Mouse (Mus musculus) forebrain, postnatal 0 days (tissue): ENCODE data around the gene Efna2. TPM values are rescaled to one million over a fixed set of nuclear protein-coding genes. Genes with fewer than 3 reads are reported as not detected.
A peak's percentile ranks its signal among the peaks of the same experiment; 100 is the strongest.

Experiments used
- ATAC-seq: fragments of 200-750 bp; cut with Nextera tagmentation; 2 replicates; pipeline ENCODE4 v1.8.0; 2017; ENCODE audit warnings: mild to moderate bottlenecking, moderate library complexity
- DNase-seq: peaks from one replicate; pipeline ENCODE4 v3.0.0-alpha.2; 2015
- H3K27ac ChIP-seq: fragments of 300-500 bp; sonication (generic); 2 replicates; pipeline ENCODE4 v1.5.1; 2014; ENCODE audit warnings: low read depth, mild to moderate bottlenecking, antibody characterized with exemption, low read length, moderate library complexity, mixed read lengths
- H3K27me3 ChIP-seq: fragments of 300-500 bp; sonication (generic); 2 replicates; pipeline ENCODE4 v1.6.1; 2014; ENCODE audit warnings: mild to moderate bottlenecking, low read length, mixed read lengths; ENCODE audit not compliant: insufficient read depth
- H3K36me3 ChIP-seq: fragments of 300-500 bp; sonication (generic); 2 replicates; pipeline ENCODE4 v1.6.1; 2014; ENCODE audit warnings: mild to moderate bottlenecking, moderate library complexity; ENCODE audit not compliant: insufficient read depth
- H3K4me1 ChIP-seq: fragments of 300-500 bp; sonication (generic); 2 replicates; pipeline ENCODE4 v1.6.1; 2014; ENCODE audit warnings: antibody characterized with exemption; ENCODE audit not compliant: insufficient read depth
- H3K4me2 ChIP-seq: fragments of 300-500 bp; sonication (generic); 2 replicates; pipeline ENCODE4 v1.6.1; 2014; ENCODE audit warnings: low read depth, mild to moderate bottlenecking, moderate library complexity
- H3K4me3 ChIP-seq: fragments of 300-500 bp; sonication (generic); 2 replicates; pipeline ENCODE4 v1.5.1; 2014; ENCODE audit warnings: low read depth, low read length, mixed read lengths
- H3K9ac ChIP-seq: fragments of 300-500 bp; sonication (generic); 2 replicates; pipeline ENCODE4 v1.6.1; 2014; ENCODE audit warnings: mild to moderate bottlenecking
- H3K9me3 ChIP-seq: fragments of 300-500 bp; sonication (generic); 2 replicates; pipeline ENCODE4 v1.6.1; 2016; ENCODE audit warnings: low read length
- CTCF ChIP-seq: sonication (generic); IDR thresholded peaks from 2 replicates; pipeline ENCODE4 v1.5.1; 2016; ENCODE audit warnings: antibody characterized with exemption, control low read depth, low read depth
- WGBS: fragments of 180-500 bp; shearing (Covaris S2); extraction: QIAGEN DNeasy Blood & Tissue Kit; methylation state at CpG from one replicate; pipeline ENCODE4 v1.1.7; 2014; 5-methylcytosine and 5-hydroxymethylcytosine counted together
- polyA plus RNA-seq: library from polyadenylated mRNA; unstranded; fragments of >200 nt; fragmentation: Nextera tagmentation; extraction: Ambion mirVana; gene quantifications from 2 replicates; pipeline ENCODE4 v1.2.1, GENCODE M21; 2015
- total RNA-seq: library from RNA; depleted of rRNA; stranded (reverse); fragments of >200 nt; gene quantifications from 2 replicates; pipeline ENCODE4 v1.2.3, GENCODE M21; 2014

Gene Efna2
- total and polyA plus RNA-seq, 2 experiments from 2014 or later: 29.0 to 31.3 TPM

DNA sequence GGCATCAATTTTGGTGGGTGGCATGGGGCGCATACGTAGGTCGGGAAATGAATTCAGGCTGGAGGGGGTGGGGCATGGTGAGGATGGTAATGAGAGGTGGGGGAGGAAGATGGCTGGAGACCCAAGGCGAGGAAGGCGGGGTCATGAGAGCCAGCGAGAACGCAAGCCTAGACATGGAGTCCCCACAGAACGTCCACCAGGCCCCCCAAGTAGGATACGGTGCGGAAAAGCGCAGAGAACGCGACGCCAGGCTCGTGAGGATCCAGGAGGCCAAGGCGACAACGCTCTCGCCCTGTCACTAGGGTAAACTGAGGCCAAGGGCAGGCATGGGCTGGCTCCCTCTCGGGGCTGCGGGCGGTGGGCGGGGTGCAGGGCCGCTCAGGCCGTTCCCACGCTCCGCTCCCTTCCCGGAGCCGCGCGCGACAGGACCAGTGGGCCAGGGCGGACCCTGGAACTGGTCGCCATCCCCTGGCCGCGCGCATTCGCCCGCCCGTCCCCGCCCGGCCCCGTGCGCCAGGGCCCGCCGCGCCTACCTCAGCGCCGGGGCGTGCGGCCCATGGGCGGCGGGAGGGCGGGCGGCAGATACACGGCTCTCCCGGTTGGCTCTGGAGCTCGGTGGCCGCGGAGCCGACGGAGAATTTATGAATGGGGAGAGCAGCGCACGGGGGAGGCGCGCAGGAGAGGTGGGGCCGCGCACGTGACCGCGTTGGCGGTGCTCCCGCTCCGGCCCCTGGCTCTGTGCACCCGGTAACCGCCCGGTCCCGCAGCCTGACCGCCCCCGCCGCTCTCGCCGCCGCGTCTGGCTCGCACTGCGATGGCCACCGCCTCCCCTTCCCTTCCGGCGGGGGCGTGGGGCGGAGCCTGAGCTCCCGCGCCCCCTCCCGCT is 40.5 kb upstream of the Efna2 start, which contains the start of gene Atp5d:
Gene Atp5d (plus strand): TSS at position 80 of the 886 bp plus-strand sequence.
- 2% methylated on average over 74 of the region's 94 CpGs for WGBS
- ATAC-seq: peak; percentile 17
- peaks cover 17% of the 10 kb centered on the region for H3K4me1 ChIP-seq

GRCm38 (mm10) chr10:80139439-80139775 is 39.9 kb upstream of the Efna2 start:
- Histone ChIP-seq H3K27me3 (no peaks in the 10 kb centered on the region), H3K4me1 (peaks cover 17% of the 10 kb centered on the region), H3K9ac (peak overlapping the region; percentile 93), H3K27ac (peak overlapping the region; percentile 96), H3K4me2 (peak overlapping the region; percentile 93), H3K9me3 (no peaks in the 10 kb centered on the region), H3K4me3 (peak overlapping the region; percentile 74), H3K36me3 (peaks cover 23% of the 10 kb centered on the region)
- ATAC-seq (no peak), DNase-seq (no peak)
- WGBS: under 1% methylated on average over 10 of the region's 10 CpGs
- TF ChIP-seq CTCF: no peak

More for the DNA sequence above, 40.5 kb upstream of the Efna2 start, which contains the start of gene Atp5d:
- H3K9ac ChIP-seq: peak within 1 kb of the TSS; percentile 93
- H3K9me3 ChIP-seq: no peaks in the 10 kb centered on the region
- H3K27me3 ChIP-seq: no peaks in the 10 kb centered on the region
- H3K27ac ChIP-seq: peak within 1 kb of the TSS; percentile 96
- H3K4me3 ChIP-seq: peak within 1 kb of the TSS; percentile 74
- H3K4me2 ChIP-seq: peak within 1 kb of the TSS; percentile 93
- 0 out of 2 replicates have a peak, but pooled peaks have one; percentile 5 for TF ChIP-seq CTCF
- peak; percentile 88 for DNase-seq
- H3K36me3 ChIP-seq: peaks cover 25% of the 10 kb centered on the region

- Histone ChIP-seq H3K27me3 (no peaks in the 10 kb centered on the region), H3K4me1 (peaks cover 17% of the 10 kb centered on the region), H3K27ac (no peak overlapping the region), H3K9ac (no peak overlapping the region), H3K4me3 (no peak overlapping the region), H3K36me3 (peaks cover 23% of the 10 kb centered on the region), H3K9me3 (no peaks in the 10 kb centered on the region), H3K4me2 (no peak overlapping the region)
- DNase-seq (no peak), ATAC-seq (no peak)
- 75% methylated on average over 11 of the region's 11 CpGs for WGBS
- no peak for TF ChIP-seq CTCF
Observed at GRCm38 (mm10) chr10:80139975-80140665, 39.2 kb upstream of the Efna2 start.

GRCm38 (mm10) chr10:80140666-80141035 is 38.6 kb upstream of the Efna2 start, which contains the start of gene Cbarp:
Gene Cbarp (minus strand): TSS chr10:80140835.
- H3K4me3 ChIP-seq: peak within 1 kb of the TSS; percentile 76
- no peak for ATAC-seq
- peaks cover 17% of the 10 kb centered on the region for H3K4me1 ChIP-seq

DNA sequence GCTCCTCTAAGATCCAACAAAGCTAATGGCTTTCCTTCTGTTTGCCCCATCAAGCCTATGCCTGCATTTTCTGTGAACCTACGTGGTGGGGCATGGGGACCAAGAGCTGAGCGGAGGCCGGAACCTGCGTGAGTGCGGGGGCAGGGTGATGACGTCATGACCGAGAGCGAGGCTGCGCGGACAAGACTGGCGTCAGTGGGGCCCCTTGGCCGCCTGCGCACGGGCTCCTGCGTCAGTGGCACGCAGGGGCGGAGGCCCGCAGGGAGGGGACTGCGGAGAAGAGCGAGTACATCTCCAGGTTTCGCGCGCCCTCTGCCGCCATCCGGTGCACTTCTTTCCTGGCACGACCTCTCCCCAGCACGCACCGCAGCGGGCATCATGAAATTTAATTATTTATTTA is 38.0 kb upstream of the Efna2 start:
- Histone ChIP-seq H3K36me3 (peaks cover 18% of the 10 kb centered on the region), H3K9ac (peak overlapping the region; percentile 48), H3K27me3 (no peaks in the 10 kb centered on the region), H3K9me3 (no peaks in the 10 kb centered on the region), H3K27ac (peak overlapping the region; percentile 81), H3K4me2 (peak overlapping the region; percentile 95), H3K4me1 (peaks cover 17% of the 10 kb centered on the region), H3K4me3 (peak overlapping the region; percentile 76)
- under 1% methylated on average over 29 of the region's 29 CpGs for WGBS
- ATAC-seq (peak; percentile 60), DNase-seq (peak; percentile 95)
- peak; percentile 72 for TF ChIP-seq CTCF

More at GRCm38 (mm10) chr10:80140666-80141035, 38.6 kb upstream of the Efna2 start, which contains the start of gene Cbarp:
- H3K36me3 ChIP-seq: peaks cover 20% of the 10 kb centered on the region
- no peak for DNase-seq
- H3K9me3 ChIP-seq: no peaks in the 10 kb centered on the region
- TF ChIP-seq CTCF: no peak
- H3K4me2 ChIP-seq: peak within 1 kb of the TSS; percentile 95
- WGBS: 63% methylated on average over 10 of the region's 10 CpGs
- H3K9ac ChIP-seq: peak within 1 kb of the TSS; percentile 48
- no peaks in the 10 kb centered on the region for H3K27me3 ChIP-seq
- peak within 1 kb of the TSS; percentile 96 for H3K27ac ChIP-seq

- peaks cover 13% of the 10 kb centered on the region for H3K4me1 ChIP-seq
- peak; percentile 99 for DNase-seq
Observed at GRCm38 (mm10) chr10:80141786-80142529, 37.3 kb upstream of the Efna2 start.

More at GRCm38 (mm10) chr10:80141786-80142529, 37.3 kb upstream of the Efna2 start:
- Histone ChIP-seq H3K9me3 (no peaks in the 10 kb centered on the region), H3K27me3 (no peaks in the 10 kb centered on the region), H3K4me3 (peak overlapping the region; percentile 76), H3K36me3 (peaks cover 18% of the 10 kb centered on the region), H3K9ac (peak overlapping the region; percentile 92), H3K4me2 (peak overlapping the region; percentile 95), H3K27ac (peak overlapping the region; percentile 81)
- ATAC-seq: peak; percentile 89
- WGBS: 2% methylated on average over 43 of the region's 43 CpGs
- TF ChIP-seq CTCF: 0 out of 2 replicates have a peak, but pooled peaks have one; percentile 17
